Mouse (Mus musculus): ENCODE results near the gene Rasa2. TPM values are rescaled to one million over a fixed set of nuclear protein-coding genes. Genes with fewer than 3 reads are reported as not detected.
A peak's percentile ranks its signal among the peaks of the same experiment; 100 is the strongest.

Rasa2 gene
- polyA plus RNA-seq, 1 experiment from 2014 or later, result 18.9 TPM

- WGBS, result 39% methylated on average over 7 of the region's 7 CpGs
- H3K36me3 ChIP-seq (ENCODE audit: control insufficient read depth, insufficient read depth, low read length), result no peaks in the 10 kb centered on the region
- H3K27me3 ChIP-seq (ENCODE audit: control insufficient read depth, insufficient read depth, low read length), result no peaks in the 10 kb centered on the region
- ATAC-seq (ENCODE audit: low FRiP score, low TSS enrichment), result no peak
- H3K4me1 ChIP-seq (ENCODE audit: control insufficient read depth, insufficient read depth, low read length), result 0 out of 2 replicates have a peak, but pooled peaks cover 5% of the 10 kb centered on the region
- no peak overlapping the region for H3K9ac ChIP-seq (ENCODE audit: low read depth, low read length)
- H3K4me3 ChIP-seq (ENCODE audit: low read length), result no peak overlapping the region
- no peak overlapping the region for H3K4me2 ChIP-seq (replicated peaks; ENCODE audit: low read depth, low read length)
- no peaks in the 10 kb centered on the region; the same call in 1 of the 2 replicates for H3K9me3 ChIP-seq (ENCODE audit: control insufficient read depth, low read length)
- no peak overlapping the region for H3K27ac ChIP-seq (ENCODE audit: low read depth, low read length)
Measured at GRCm38 (mm10) chr9:96501217-96501616, 130.2 kb downstream of the Rasa2 start.

GRCm38 (mm10) chr9:96493212-96493611, 138.2 kb downstream of the Rasa2 start:
- H3K4me2 ChIP-seq (replicated peaks; ENCODE audit: low read depth, low read length), result no peak overlapping the region
- no peaks in the 10 kb centered on the region for H3K27me3 ChIP-seq (ENCODE audit: control insufficient read depth, insufficient read depth, low read length)
- no peak overlapping the region for H3K9ac ChIP-seq (ENCODE audit: low read depth, low read length)
- no peaks in the 10 kb centered on the region for H3K9me3 ChIP-seq (ENCODE audit: control insufficient read depth, low read length)
- H3K4me1 ChIP-seq (ENCODE audit: control insufficient read depth, insufficient read depth, low read length), result peaks cover 10% of the 10 kb centered on the region; the same call in 1 of the 2 replicates
- no peaks in the 10 kb centered on the region for H3K36me3 ChIP-seq (ENCODE audit: control insufficient read depth, insufficient read depth, low read length)
- H3K27ac ChIP-seq (ENCODE audit: low read depth, low read length), result no peak overlapping the region
- no peak overlapping the region for H3K4me3 ChIP-seq (ENCODE audit: low read length)
- ATAC-seq (ENCODE audit: low FRiP score, low TSS enrichment), result 0 out of 2 replicates have a peak, but pooled peaks have one; percentile 62
- WGBS, result 8% methylated on average over 3 of the region's 3 CpGs

DNA sequence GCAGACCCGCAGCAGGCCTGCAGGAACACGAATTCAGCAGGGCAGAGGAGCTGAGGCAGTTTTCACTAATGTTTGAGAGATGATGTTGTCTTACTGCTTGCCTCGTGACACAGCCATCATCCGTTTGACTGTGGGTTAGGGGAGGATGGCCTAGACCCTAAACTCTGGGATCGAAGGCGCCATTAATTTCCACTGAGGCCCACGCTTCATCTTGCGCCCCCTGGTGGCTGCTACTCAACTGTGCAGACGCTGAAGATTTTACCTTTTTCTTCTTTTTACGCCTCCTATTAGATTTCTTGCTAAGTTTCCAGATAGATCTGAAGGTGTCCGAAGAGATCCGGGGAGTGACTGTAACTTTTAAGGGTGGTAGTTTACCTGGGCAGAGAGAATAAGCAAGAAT, 139.6 kb downstream of the Rasa2 start:
- H3K9ac ChIP-seq (ENCODE audit: low read depth, low read length), result no peak overlapping the region
- H3K4me3 ChIP-seq (ENCODE audit: low read length), result no peak overlapping the region
- H3K4me1 ChIP-seq (ENCODE audit: control insufficient read depth, insufficient read depth, low read length), result peaks cover 10% of the 10 kb centered on the region; the same call in 1 of the 2 replicates
- no peak for ATAC-seq (ENCODE audit: low FRiP score, low TSS enrichment)
- H3K27ac ChIP-seq (ENCODE audit: low read depth, low read length), result no peak overlapping the region
- H3K4me2 ChIP-seq (replicated peaks; ENCODE audit: low read depth, low read length), result no peak overlapping the region
- no peaks in the 10 kb centered on the region for H3K36me3 ChIP-seq (ENCODE audit: control insufficient read depth, insufficient read depth, low read length)
- H3K9me3 ChIP-seq (ENCODE audit: control insufficient read depth, low read length), result no peaks in the 10 kb centered on the region
- 44% methylated on average over 12 of the region's 12 CpGs for WGBS
- no peaks in the 10 kb centered on the region for H3K27me3 ChIP-seq (ENCODE audit: control insufficient read depth, insufficient read depth, low read length)

Other genes starting within 250 kb of the Rasa2 start
- 265 and 292 TPM in 2 replicates for gene Rnf7, start 152.9 kb downstream of the Rasa2 start, polyA plus RNA-seq (2014; fragmentation: Nextera tagmentation; extraction: Ambion mirVana)
- not detected in 2 replicates for gene Gm28729, start 106.4 kb downstream of the Rasa2 start, polyA plus RNA-seq (2014; fragmentation: Nextera tagmentation; extraction: Ambion mirVana)
- gene Zbtb38, start 121.2 kb upstream of the Rasa2 start, polyA plus RNA-seq (2014; fragmentation: Nextera tagmentation; extraction: Ambion mirVana), result 15.6 and 20.5 TPM in 2 replicates